Mouse (Mus musculus) lung, postnatal 0 days (tissue): ENCODE measurements around the gene Kif20b.

Experiments
- CTCF ChIP-seq: IDR thresholded peaks from 2 replicates; pipeline ENCODE4 v1.5.1; 2016; ENCODE audit warnings: antibody characterized with exemption, mild to moderate bottlenecking
- EP300 ChIP-seq: IDR thresholded peaks from 2 replicates; pipeline ENCODE4 v1.6.1; 2016; ENCODE audit warnings: antibody characterized with exemption, mild to moderate bottlenecking, control low read depth

- no peak for TF ChIP-seq CTCF
- TF ChIP-seq EP300, result no peak
Measured at GRCm38 (mm10) chr19:34883526-34884224, 38.5 kb upstream of the Kif20b start.
